Comparison of ENCODE assay signal across 8 mouse cellular contexts in the genomic region with DNA sequence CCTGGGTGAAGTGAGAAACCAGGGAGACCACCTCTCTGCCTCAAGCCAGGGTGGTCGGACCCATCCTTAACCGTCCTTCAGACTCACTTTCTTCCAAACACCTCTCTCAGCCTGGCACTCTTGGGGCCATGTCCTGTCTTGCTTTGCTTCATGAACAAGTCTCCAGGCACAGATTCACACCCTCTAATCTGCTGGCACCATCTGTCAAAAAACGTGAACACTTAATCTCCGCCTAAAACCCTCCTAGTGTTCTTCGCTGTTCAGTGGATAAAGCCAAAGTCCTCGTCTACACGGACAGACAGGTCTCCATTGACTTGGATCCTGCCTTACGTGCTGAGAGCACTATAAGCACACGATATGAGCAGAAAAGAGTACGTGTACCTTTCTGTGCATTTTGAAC. TPM values are rescaled to one million over a fixed set of nuclear protein-coding genes. Genes with fewer than 3 reads are reported as not detected.
DNase-seq lines count a peak whose midpoint lies in the region; ATAC-seq lines count a peak whose summit lies in the region.

Tmem215 (plus strand) TSS at position 301 of the 400 bp plus-strand sequence.

- H3K4me3 ChIP-seq in forebrain, embryonic 10.5 days = peak within 1 kb of the TSS; percentile 60
- H3K4me3 ChIP-seq in neural tube, embryonic 13.5 days = peak within 1 kb of the TSS; percentile 46

- peak within 1 kb of the TSS; percentile 72 for H3K4me2 ChIP-seq in neural tube, embryonic 13.5 days

- intact Hi-C loops in left cerebral cortex, postnatal 10 days (cut with DNase I) = no loop called here
- intact Hi-C loops in left cerebral cortex, postnatal 25 days (cut with DNase I) = loop anchor here (2.0 to 10.0 kb wide), 3 partner anchors 117 to 213 kb away; no protein-coding TSS in a partner anchor

- H3K9me3 ChIP-seq in forebrain, embryonic 10.5 days = no peaks in the 10 kb centered on the region
- H3K9me3 ChIP-seq in neural tube, embryonic 13.5 days = no peaks in the 10 kb centered on the region

- no peak for DNase-seq in left cerebral cortex, adult 8-10 months (ENCODE audit: low spot score in 2 of 2)
- no peak for DNase-seq in left cerebral cortex, postnatal 10 days (ENCODE audit: extremely low spot score in 1 of 2, low spot score in 2 of 2)
- no peak for DNase-seq in forebrain, embryonic 10.5 days (ENCODE audit: extremely low spot score, low spot score)
- DNase-seq in left cerebral cortex, postnatal 25 days (ENCODE audit: low spot score in 2 of 2) = peak in 1 of 2 experiments; percentile 16
- no peak for DNase-seq in urinary bladder, postnatal 14 days (ENCODE audit: low spot score)
- DNase-seq in layer of hippocampus, postnatal 25 days (ENCODE audit: extremely low spot score in 1 of 2, low spot score in 1 of 2) = no peak
- DNase-seq in gastrocnemius, adult 18-20 months (ENCODE audit: low spot score) = no peak

- H3K9ac ChIP-seq in neural tube, embryonic 13.5 days = peak within 1 kb of the TSS; percentile 68

- WGBS in forebrain, embryonic 10.5 days = 87% methylated on average over 10 of the region's 10 CpGs
- WGBS in neural tube, embryonic 13.5 days = 89% methylated on average over 10 of the region's 10 CpGs

- peak within 1 kb of the TSS; percentile 81 for H3K27ac ChIP-seq in forebrain, embryonic 10.5 days
- H3K27ac ChIP-seq in neural tube, embryonic 13.5 days (replicated peaks) = no peak within 1 kb of the TSS

- no peak for ATAC-seq in neural tube, embryonic 13.5 days (ENCODE audit: low read depth)

- no peaks in the 10 kb centered on the region for H3K36me3 ChIP-seq in forebrain, embryonic 10.5 days (replicated peaks)
- H3K36me3 ChIP-seq in neural tube, embryonic 13.5 days = no peaks in the 10 kb centered on the region

- H3K27me3 ChIP-seq in forebrain, embryonic 10.5 days (ENCODE audit: poor library complexity, severe bottlenecking) = peaks cover 37% of the 10 kb centered on the region
- H3K27me3 ChIP-seq in neural tube, embryonic 13.5 days = peaks cover 25% of the 10 kb centered on the region

- peaks cover 12% of the 10 kb centered on the region for H3K4me1 ChIP-seq in forebrain, embryonic 10.5 days
- H3K4me1 ChIP-seq in neural tube, embryonic 13.5 days (replicated peaks) = peaks cover 5% of the 10 kb centered on the region

RNA-seq across cellular contexts. Expression of gene Tmem215, which starts in this region (rescaled TPM):
- total RNA-seq in left cerebral cortex, adult 8-10 months (2022) = 10 to 100 TPM; 11.8 to 15.4 (median 14.5) TPM
- total RNA-seq in left cerebral cortex, postnatal 10 days (2021) = 1 to 10 TPM; 8.4 to 9.2 TPM
- 0.27 and 0.28 TPM in 2 replicates for polyA plus RNA-seq in forebrain, embryonic 10.5 days (2016; fragmentation: Nextera tagmentation; extraction: Ambion mirVana)
- total RNA-seq in left cerebral cortex, postnatal 25 days (2021) = 10 to 100 TPM; 22.5 to 25.2 TPM
- 0.59 and 0.77 TPM in 2 replicates for polyA plus RNA-seq in neural tube, embryonic 13.5 days (2015; fragmentation: Nextera tagmentation; extraction: Ambion mirVana)
- total RNA-seq in layer of hippocampus, postnatal 25 days (2021) = 1 to 10 TPM; 6.0 to 8.4 TPM
- not detected for total RNA-seq in gastrocnemius, adult 18-20 months (2021)

Comparison
In these comparisons a context has a peak if more than half of its experiments do, and no peak if none do; other contexts are left out.
1. RNA of gene Tmem215 (total RNA-seq): 22.5 to 25.2 TPM in left cerebral cortex, postnatal 25 days, 11.8 to 15.4 TPM in left cerebral cortex, adult 8-10 months, 8.4 to 9.2 TPM in left cerebral cortex, postnatal 10 days and 6.0 to 8.4 TPM in layer of hippocampus, postnatal 25 days; not detected in gastrocnemius, adult 18-20 months; every median in the first group is over 4 times any median in the second.